Mouse (Mus musculus) kidney, adult 18-20 months (tissue): ENCODE data around the gene Txnrd3.

Experiments used
- DNase-seq: peaks from one replicate; pipeline ENCODE4 v3.0.0; 2021

Gene Txnrd3

DNA sequence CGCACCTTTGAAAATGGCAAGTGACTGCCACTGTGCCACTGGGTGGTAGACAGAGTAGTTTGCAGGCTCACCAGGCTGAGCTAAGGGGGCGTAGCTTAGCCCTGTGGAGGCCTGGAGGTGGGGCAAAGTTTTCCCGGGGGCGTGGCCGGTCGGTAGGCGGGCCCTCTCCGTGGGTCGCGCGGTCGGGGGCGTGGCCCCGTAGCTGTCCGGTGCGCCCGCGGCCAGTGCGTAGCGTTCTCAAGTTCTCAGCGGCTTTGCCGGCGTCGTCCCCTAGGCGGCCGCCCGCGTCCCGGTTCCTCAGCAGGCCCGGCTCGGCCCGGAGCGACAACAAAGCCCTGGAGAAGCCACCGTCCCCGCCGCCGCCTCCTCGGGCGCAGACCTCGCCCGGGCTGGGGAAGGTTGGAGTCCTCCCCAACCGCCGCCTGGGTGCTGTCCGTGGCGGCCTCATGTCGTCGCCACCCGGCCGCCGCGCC lies at the start of gene Txnrd3:
Gene Txnrd3 (plus strand): TSS at position 191 of the 473 bp plus-strand sequence.
- DNase-seq = peak; percentile 97

DNA sequence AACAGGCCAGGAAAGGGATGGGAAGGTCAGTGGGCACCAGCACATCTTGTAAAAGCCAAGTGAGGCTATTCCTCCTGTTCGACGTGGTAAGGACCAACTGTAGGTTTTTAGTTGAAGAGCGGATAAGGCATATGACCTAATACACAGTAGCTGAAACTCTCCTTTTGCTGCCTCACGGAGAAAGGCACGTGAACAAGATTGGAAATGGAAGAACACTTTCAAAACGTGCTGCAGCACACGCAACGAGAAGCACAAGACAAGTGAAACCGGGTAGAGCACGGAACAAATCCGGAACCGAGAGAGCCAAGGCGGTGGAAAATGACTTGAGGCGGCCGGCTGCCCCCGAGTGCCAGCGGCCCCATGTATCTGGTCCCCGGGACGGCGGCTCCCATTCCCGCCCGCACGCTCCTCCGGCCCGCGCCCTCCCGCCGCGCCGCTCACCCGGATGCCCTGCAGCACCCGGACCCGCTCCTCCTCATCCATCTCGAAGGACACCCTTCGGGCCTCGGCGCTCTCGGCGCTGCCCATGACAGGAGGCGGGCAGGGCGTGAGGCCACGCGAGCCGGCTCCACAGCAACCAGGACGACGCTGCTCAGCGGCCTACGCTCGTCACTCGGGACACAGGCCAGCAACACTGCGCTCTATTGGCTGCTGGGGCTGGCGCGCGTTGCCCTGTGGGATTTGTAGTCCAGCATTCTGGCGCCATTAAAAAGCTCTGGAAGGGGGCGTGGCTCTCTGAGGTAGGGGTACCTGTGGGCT lies 48.6 kb upstream of the Txnrd3 start, which contains the start of gene Chchd6:
Gene Chchd6 (minus strand): TSS at position 635 of the 759 bp plus-strand sequence.
- peak; percentile 95 for DNase-seq

DNA sequence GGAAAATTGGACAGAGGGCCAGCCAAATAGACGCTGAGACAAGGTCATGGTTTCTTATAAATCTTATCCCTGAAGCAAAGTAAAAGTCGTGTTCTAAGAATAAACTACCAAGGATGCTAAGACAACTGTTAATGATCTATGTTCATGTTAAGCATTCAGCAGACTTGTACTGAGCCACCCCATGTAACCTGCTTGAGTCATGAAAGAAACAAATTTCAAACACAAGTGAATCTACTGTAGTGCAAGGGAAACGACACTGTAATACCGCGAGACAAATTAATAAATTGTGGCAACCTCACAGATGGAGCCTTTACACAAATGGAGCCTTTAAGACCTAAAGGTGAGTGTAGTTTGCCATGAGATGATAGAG lies 48.0 kb upstream of the Txnrd3 start:
- no peak for DNase-seq

DNA sequence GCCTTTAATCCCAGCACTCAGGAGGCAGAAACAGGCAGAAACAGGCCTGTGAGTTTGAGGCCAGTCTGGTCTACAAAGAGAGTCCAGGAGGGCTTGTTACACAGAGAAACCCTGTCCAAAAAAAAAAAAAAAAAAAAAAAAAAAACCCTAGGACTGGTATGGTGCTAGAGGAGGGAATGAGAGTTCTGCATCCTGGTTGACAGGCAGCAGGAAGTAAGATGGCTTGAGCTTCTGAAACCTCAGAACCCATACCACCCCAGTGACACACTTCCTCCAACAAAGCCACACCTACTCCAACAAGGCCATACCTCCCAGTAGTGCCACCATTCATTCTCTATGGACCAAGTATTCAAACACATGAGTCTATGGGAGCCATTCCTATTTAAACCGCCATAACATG lies 47.3 kb upstream of the Txnrd3 start:
- no peak for DNase-seq

DNA sequence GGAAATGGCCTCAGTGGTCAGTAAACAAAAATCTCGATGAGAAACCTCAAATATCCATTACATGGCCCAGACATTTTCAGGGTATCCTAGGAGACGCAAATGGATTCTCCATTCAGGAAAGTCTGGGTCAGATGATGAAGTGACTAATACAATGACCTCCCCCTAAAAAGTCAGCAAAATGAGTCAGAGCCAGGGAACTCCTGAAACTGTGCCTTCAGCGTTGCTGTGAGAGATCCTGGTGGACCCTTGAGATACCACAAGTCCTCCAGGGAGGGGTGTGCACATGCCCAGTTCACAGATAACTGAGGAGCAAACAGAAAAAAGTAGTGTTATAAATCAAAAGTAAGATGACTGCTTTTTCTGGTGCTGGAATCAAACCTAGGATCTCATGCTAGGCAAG lies 37.7 kb upstream of the Txnrd3 start:
- no peak for DNase-seq

DNA sequence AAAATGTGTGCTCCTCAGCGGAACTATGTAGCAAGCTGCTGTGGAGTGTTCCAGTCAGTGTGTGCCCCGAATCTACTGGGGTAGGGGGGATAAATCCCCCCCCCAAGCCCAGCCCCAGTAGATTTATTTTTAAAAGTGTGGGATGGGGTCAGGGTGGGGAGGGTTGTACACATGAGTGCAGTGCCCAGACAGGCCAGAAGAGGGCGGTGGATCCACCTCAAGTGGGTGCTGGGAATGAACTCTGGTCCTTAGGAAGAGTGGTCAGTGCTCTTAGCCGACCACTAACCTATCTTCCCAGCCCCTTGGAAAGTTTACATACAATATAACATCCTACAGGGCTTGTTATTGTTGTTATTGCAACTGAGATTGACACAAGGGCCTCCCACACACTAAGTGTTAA lies 35.8 kb upstream of the Txnrd3 start:
- DNase-seq = peak; percentile 29

DNA sequence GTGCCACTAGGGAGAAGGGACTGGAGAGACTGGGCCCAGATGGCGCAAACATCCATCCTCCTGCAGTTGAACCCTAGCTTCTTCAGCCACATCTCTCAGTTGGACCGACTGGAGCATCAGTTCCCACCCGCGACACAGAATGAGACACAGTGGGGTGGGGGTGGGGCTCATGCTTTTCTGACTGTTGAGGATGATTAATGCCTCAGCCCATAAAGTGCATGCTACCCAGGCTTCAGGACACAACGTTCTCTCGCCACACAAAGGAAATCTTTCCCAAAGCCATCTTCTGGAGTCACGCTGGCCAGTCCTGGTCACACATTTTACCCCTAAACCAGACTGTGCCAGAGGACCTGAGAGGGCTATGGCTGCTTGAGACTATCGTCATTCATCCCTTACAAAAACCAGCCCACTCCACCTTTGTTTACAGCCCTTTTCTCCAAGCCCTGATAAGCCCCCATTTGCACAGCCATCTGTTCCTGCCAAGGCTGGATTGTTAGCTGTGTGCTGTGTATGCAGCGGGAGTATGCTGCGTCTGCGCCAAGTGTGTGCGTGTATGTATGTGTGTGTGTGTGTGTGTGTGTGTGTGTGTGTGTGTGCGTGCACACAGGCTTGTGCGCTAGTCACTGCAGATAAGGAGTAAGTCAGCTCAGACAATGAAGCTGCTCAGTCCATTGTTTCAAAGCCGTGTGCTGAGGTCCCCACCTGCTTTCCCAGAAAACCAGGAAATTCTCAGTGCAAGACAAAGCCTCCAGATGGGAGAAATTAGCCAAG lies 30.3 kb upstream of the Txnrd3 start:
- DNase-seq = no peak

DNA sequence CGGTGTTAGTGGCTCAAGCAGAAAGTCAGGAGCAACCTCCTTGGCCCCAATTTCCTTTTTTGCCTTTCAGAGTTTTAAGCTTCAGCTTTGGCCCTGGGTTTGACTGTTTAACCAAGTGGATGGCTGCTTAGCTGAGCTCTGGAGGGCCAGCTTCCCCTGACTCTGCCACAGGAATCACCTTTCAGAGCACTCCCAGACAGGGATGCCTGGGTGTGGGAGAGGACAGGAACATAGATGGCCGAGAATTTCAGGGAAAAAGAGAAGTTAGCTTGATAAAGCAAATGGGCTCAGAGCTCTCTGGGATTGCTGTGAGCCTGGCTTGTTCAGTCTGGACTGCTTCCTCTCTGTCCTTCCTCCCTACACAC lies 29.7 kb upstream of the Txnrd3 start:
- no peak for DNase-seq

DNA sequence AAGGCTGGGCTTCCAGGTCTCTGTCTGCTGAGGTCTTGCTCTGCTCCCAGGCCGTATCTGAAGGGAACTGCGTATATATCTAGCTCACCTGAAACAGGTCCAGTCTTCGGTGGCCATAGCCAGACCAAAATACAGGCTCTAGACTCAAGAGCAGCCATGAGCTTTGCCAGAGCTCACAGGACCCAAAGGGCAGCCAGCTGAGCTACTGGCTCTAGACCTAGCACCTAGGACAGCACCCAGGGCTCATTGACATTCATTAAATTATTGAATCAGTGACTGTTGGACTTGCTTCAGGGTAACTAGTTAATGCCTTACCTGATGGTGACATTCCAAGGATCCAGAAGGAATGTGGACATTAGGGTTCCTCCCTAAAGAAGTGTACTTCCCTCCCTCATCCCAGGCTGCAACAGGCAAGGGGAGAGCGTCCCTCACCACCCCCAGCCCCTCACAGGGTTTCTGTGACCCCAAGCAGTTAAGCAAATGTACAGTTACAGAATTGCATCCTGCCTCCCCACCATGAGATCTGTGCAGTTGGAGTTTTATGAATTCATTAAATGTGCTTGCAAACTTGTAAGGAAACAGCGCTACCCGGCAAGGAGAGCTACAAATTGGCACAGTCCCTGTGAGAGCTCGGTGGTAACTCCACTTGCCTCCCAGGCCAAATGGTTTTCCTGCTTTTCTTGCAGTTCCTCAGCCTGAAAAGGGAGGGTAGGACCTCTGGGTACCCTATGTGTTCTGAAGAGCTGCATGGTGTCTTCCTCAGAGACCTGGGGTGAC lies 29.0 kb upstream of the Txnrd3 start:
- DNase-seq = peak; percentile 65

DNA sequence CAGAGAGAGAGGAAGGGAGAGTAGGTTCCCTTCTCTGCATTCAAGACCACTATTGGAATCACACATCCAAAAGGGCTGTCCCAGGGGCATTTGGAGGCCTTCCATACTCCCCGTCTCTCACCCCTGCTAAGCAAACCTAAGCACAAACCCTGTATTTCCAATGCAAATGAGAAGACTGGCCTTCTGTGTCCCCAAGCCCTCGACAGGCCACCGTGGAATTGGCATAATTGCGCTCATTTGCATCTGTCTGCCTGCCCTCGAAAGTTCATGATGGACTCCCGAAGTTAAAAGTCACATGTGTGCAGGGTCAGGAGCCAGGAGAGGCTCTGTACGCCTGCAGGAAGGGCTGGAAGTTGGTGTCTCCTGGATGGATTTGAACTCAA lies 28.4 kb upstream of the Txnrd3 start:
- peak; percentile 64 for DNase-seq

DNA sequence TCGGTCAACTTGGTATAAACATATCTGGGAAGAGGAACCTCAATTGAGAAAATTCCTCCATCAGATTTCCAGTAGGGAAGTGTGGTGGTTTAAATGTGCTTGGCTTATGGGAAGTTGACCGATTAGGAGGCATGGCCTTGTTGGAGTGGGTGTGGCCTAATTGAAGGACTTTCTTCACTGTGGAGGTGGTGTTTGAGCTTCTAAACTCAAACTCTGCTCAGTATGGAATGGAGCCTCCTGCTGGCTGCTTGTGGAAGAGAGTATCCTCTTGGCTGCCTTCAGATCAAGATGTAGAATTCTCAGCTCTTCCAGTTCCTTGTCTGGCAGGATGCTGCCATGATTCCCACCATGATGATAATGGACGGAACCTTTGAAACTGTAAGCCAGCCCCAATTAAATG lies 21.1 kb upstream of the Txnrd3 start:
- DNase-seq = no peak

DNA sequence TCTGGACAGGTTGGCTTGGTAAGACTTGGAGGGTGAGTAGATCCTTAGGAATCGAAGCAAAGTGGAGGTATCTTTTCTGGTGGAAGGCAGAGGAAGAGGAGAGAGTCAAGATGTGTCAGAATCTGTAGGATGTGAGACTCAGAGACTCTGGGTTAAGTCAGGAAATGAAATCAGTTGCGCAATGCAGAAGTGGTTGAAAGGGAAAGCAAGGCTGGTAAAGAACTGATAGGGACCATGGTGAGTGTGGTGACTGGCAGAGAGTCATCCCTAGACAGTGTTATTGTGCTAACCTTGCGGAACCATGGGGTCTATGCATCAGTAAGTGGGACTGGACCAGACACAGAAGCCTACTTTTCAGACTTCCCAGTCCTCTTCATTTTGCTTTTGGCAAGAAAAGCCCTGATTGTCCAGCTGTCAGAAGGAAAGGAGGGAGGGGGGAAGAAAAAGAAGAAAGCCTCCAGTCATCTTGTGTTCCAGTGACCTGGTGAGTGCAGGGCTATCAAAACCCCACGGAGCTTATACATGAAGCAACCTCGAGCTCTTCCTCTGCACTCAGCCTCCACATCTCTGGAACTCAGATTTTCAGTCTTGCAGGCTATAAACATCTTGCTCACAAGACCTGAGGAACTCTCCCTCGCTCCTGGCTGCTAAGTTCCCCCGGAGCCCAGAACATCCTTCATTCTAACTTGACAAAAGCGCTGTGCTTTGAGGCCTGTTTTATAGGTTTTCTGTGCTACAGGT lies 15.6 kb upstream of the Txnrd3 start:
- no peak for DNase-seq

DNA sequence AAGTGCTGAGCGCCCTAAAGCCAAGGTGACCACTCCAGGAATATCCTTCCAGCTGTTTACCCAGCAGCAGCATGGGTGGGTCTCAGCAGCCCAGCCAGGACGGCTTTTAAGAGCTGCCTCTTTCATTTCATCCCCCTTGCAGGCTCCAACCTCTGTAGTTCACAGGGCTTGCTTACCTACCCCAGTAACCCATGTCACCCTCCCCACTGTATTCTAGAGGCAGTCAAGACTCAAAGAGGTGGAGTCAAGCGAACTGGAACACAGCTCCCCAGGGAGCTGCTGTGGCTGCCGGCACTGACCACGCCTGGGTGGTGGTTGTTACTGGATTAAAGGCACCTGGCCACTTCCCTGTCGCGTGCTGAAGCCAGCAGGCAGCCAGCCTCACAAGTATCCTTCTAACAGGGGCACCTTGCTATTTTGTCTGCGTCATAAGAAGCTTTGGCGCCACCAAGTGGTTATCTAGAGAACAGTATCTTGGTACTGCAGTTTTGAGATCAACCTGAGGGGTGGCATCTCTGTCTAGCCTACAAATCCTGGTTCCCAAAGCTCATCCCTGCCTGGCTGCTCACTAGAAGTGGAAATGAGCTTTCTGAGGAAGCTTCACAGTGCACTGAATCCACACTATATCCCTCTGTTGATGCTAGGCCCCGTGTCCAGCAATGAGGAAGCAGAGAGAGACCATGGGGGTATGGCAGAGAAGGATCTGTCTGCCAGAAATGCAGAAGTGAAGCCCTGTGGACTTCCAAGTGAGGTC lies 11.8 kb upstream of the Txnrd3 start:
- DNase-seq = peak; percentile 85

DNA sequence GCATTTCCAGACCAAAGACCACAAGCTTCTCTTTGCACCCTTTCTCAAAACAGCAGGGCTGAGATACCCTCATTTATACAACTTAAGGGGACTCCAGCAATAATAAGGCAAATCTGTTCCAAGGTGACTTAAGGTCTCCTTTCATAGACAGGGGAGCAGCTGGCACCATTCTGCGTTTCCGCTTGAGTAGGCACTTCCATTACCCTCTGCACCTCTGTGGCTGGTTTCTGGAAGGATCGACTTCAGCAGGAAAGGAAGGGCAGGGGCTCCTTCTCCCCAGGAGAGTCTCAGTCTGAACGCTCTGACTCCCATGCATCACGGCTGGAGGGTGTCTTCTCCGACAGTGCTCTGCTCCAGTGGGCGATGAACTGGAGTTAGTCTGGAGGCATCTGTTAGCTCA lies 10.7 kb upstream of the Txnrd3 start:
- DNase-seq = peak; percentile 32

DNA sequence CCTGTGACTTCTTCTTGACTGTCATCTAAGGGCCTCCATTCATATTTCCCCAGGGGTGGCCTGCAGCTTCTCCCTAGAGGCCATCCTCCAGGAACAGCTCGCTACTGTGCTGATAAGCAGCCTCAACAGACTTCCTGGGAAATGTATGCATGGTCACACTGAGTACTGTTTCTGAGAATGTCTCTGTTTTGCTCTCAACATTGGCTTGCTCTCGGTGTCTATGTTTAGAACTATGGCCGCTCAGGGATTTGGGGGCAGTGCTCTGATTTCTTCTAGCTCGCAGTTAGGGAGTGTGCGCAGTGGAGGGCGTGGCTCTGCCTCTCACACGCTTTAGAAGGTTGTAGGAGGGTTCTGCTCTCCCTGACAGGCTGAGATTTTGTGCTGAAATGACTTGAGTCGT lies 9.4 kb upstream of the Txnrd3 start:
- DNase-seq = no peak

DNA sequence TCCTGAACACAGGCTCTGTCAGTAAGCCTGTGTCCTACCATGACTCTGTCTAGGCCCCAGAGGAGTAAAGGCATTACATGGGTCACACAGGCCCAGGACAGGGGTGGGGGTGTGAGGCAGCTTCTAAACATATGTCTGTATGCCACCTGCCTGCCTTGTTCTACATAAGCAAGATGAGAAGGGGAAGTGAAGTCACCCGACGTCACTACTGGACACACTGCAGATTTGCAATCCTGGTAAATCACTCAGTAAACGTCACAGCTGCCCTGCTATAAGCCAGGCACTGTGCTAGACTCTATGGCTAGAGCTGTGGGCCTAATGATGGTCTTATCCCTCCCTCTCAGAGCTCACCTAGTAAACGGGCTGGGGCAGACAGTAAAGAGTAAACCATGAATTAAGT lies 5.8 kb upstream of the Txnrd3 start:
- no peak for DNase-seq

DNA sequence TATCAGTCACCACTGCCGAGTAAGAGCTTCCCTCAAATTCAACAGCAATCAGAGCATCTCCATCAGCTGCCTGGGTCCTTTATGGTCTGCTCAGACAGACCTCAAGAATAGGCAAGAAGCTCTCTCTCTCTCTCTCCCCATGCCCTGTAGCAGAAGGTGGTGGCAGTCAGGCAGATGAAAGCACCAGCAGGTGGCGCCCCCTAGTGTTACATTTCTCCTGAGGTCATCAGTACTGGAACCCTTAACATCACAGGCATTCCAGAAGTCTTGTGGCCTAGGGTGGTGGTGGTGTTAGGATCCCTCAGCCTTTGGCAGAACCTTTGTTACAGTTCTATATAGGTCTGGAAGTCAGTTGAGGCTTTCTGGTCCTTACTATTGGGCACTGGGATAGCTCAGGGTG lies 4.8 kb upstream of the Txnrd3 start:
- DNase-seq = peak; percentile 64

DNA sequence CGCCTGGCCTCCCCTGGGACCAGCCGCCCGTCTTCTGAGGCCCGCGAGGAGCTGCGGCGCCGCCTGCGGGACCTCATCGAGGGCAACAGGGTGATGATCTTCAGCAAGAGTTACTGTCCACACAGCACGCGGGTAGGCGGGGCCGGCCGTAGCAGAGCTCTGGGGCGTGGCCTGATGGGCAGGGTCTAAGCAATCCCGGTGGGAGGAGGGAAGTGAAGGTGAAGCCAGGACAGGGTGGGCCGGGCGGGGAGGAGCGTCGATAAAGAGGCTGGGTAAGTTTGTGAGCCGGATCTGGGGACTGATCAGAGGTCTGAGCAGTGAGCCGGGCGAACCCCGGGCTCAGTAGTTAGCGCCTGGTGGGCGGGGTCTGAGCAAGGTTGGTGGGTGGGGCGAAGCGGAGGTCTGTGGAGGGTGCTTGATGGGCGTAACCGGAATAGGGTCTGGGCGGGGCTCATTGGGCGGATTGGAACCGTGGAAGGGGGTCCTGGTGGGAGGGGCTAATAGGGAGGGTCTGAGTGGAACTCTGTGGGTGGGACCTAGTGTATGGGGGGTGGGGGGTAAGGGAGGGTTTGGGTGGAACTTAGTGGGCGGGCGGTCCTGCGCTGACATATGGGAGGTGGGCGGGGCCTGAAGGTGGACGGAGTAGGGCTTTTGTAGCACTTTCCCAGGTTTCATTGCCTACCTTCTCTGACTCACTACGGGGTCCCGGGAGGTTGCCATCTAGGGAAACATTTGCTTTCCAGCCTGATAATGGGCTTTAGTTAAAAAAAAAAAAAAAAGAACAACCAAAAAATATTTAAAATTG lies 685 bp downstream of the Txnrd3 start:
- peak; percentile 97 for DNase-seq

DNA sequence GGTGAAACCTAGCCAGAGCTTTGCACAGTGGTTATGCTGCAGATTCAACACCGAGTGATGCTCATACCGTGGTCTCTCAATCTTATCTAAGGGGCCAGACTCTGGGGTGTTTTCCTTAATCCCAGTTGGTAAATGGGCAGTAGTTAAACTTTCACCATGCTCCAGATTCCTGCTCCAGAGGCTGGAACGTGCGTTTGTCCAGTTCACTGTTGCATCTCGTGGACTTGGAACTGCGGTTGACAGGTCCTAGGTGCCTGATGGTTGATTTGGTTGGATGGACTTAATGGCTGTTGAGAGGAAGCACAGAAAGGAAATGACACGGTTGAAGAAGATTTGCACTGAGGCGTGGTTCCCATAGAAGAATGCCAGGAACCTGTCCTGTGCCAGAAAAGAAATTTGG lies 6.1 kb downstream of the Txnrd3 start:
- peak; percentile 68 for DNase-seq

DNA sequence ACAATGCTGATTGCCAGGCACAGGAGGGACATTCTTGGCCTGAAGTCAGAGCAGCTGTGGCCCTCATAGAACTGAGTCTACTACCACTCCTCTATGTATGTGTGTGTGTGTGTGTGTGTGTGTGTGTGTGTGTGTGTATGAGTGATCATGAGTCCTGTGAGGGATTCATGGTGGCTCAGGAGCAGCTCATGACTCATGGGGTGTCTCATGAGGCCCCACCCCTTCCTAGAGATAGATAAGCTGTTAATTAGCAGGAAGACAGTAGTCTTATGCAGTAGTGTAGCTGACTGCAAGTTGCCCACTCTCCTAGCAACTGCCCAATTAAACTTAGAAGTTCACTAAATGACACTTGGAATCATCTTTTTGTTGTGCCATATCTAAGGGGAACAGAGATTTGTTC lies 8.0 kb downstream of the Txnrd3 start:
- DNase-seq = no peak

DNA sequence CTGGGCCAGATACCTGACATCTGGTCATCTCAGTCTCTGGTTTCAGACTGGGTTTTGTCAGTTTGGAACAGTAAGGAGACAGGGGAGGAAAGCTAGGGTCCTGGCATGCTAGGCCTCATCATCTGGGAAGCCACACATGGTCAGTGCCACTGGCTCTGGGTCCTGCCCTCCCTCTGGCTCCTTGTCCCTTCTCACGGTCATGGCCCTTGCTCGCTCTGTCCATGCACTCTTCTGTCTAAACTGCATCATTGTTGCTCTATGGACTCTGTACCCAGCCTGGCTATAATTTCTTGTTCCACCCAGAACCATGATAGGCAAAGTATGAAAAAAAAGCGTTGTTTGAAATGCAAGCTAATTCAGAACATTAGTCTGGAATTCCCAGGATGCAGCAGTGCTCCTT lies 11.2 kb downstream of the Txnrd3 start:
- DNase-seq = no peak
